Mouse (Mus musculus): ENCODE measurements at regions not wholly inside any gene's neighbourhood (a gene's known extent, or its start where the extent isn't known, plus 50 kb on each side); places are given as distances from the start of the nearest gene placed in this dataset.

GRCm38 (mm10) chr3:155381910-155382309 lies 288.7 kb downstream of the Lrriq3 start:
- DNase-seq (ENCODE audit: low spot score), result peak; percentile 14
- WGBS, result 55% methylated on average over 4 of the region's 4 CpGs
- Histone ChIP-seq H3K4me3 (ENCODE audit: low read length) (no peak overlapping the region), H3K9ac (replicated peaks; ENCODE audit: low read length) (no peak overlapping the region), H3K4me1 (ENCODE audit: insufficient read depth, low read length) (no peaks in the 10 kb centered on the region), H3K27me3 (ENCODE audit: insufficient read depth, low read length) (no peaks in the 10 kb centered on the region), H3K9me3 (ENCODE audit: low read length) (no peaks in the 10 kb centered on the region), H3K27ac (no peak overlapping the region), H3K36me3 (ENCODE audit: insufficient read depth, low read length) (no peaks in the 10 kb centered on the region), H3K4me2 (ENCODE audit: low read depth, low read length) (no peak overlapping the region)
- TF ChIP-seq CTCF (IDR thresholded peaks at IDR 0.05; ENCODE audit: low read depth), result no peak
- no peak for ATAC-seq

DNA sequence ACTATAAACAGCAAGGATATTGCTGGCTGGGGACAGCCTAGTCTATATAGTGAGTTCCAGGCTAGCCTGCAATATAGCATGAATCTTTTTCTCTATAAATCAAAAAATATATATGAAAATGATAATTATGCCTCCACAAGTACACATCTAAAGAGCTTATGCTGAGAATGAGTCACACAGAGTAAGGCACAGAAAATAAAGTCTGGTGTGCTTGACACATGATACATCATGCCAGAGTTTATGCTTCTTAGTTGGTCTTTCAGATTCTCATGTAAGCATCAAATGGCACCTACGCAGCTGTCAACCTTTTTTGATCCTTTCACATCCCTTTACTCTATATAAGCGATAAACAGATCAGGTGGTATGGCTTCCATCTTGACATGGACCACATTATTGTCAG lies 289.6 kb downstream of the Lrriq3 start:
- ATAC-seq (no peak), DNase-seq (ENCODE audit: low spot score) (no peak)
- no peak for TF ChIP-seq CTCF (IDR thresholded peaks at IDR 0.05; ENCODE audit: low read depth)
- Histone ChIP-seq H3K27ac (no peak overlapping the region), H3K4me2 (ENCODE audit: low read depth, low read length) (no peak overlapping the region), H3K27me3 (ENCODE audit: insufficient read depth, low read length) (no peaks in the 10 kb centered on the region), H3K9ac (replicated peaks; ENCODE audit: low read length) (no peak overlapping the region), H3K4me3 (ENCODE audit: low read length) (no peak overlapping the region), H3K9me3 (ENCODE audit: low read length) (no peaks in the 10 kb centered on the region), H3K4me1 (ENCODE audit: insufficient read depth, low read length) (no peaks in the 10 kb centered on the region), H3K36me3 (ENCODE audit: insufficient read depth, low read length) (no peaks in the 10 kb centered on the region)
- WGBS, result 80% methylated on average over 2 of the region's 2 CpGs

- 89% methylated on average over 5 of the region's 5 CpGs for WGBS
- H3K27ac ChIP-seq, result no peak overlapping the region
- DNase-seq (ENCODE audit: low spot score), result no peak
- H3K36me3 ChIP-seq (ENCODE audit: insufficient read depth, low read length), result no peaks in the 10 kb centered on the region
- no peak overlapping the region for H3K4me3 ChIP-seq (ENCODE audit: low read length)
- no peak for ATAC-seq
- no peaks in the 10 kb centered on the region for H3K9me3 ChIP-seq (ENCODE audit: low read length)
- H3K27me3 ChIP-seq (ENCODE audit: insufficient read depth, low read length), result no peaks in the 10 kb centered on the region
- H3K4me1 ChIP-seq (ENCODE audit: insufficient read depth, low read length), result no peaks in the 10 kb centered on the region
- no peak for TF ChIP-seq CTCF (IDR thresholded peaks at IDR 0.05; ENCODE audit: low read depth)
- H3K4me2 ChIP-seq (ENCODE audit: low read depth, low read length), result no peak overlapping the region
- H3K9ac ChIP-seq (replicated peaks; ENCODE audit: low read length), result no peak overlapping the region
Measured at GRCm38 (mm10) chr3:155390666-155391065, 297.4 kb downstream of the Lrriq3 start.

DNA sequence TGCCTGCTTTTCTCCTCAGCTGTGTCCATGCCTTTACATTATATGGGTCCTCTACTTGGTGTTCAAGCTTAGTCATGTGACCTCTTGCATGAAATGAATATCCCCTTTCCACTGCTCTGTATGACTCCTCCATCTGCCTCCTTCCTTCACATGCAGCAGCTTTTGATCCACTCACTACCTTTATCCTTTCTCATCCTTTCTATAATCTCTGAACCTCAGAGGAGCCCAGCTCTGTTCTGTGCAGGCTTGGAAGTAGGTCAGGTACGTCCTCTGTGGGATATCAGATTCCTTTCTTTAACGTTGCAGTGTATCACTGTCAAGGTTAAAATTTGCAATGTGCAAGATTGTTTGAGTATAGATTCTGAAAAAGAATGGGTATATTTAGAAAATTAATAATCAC lies 302.9 kb downstream of the Lrriq3 start:
- H3K4me1 ChIP-seq (ENCODE audit: insufficient read depth, low read length), result no peaks in the 10 kb centered on the region
- no peak for DNase-seq (ENCODE audit: low spot score)

GRCm38 (mm10) chr3:155401763-155402162 lies 308.5 kb downstream of the Lrriq3 start:
- Histone ChIP-seq H3K27me3 (ENCODE audit: insufficient read depth, low read length) (no peaks in the 10 kb centered on the region), H3K9me3 (ENCODE audit: low read length) (no peaks in the 10 kb centered on the region), H3K4me1 (ENCODE audit: insufficient read depth, low read length) (no peaks in the 10 kb centered on the region), H3K4me2 (ENCODE audit: low read depth, low read length) (no peak overlapping the region), H3K4me3 (ENCODE audit: low read length) (no peak overlapping the region), H3K9ac (replicated peaks; ENCODE audit: low read length) (no peak overlapping the region), H3K27ac (no peak overlapping the region), H3K36me3 (ENCODE audit: insufficient read depth, low read length) (no peaks in the 10 kb centered on the region)
- no peak for TF ChIP-seq CTCF (IDR thresholded peaks at IDR 0.05; ENCODE audit: low read depth)
- DNase-seq (ENCODE audit: low spot score) (no peak), ATAC-seq (no peak)
- WGBS, result 67% methylated on average over 1 of the region's 1 CpGs

More for the DNA sequence above, 302.9 kb downstream of the Lrriq3 start:
- Histone ChIP-seq H3K27me3 (ENCODE audit: insufficient read depth, low read length) (no peaks in the 10 kb centered on the region), H3K36me3 (ENCODE audit: insufficient read depth, low read length) (no peaks in the 10 kb centered on the region), H3K4me3 (ENCODE audit: low read length) (no peak overlapping the region), H3K27ac (no peak overlapping the region; the same call in 1 of the 2 replicates), H3K9me3 (ENCODE audit: low read length) (no peaks in the 10 kb centered on the region), H3K4me2 (ENCODE audit: low read depth, low read length) (no peak overlapping the region), H3K9ac (replicated peaks; ENCODE audit: low read length) (no peak overlapping the region)
- no peak for TF ChIP-seq CTCF (IDR thresholded peaks at IDR 0.05; ENCODE audit: low read depth)
- no peak; the same call in 1 of the 2 replicates for ATAC-seq
- WGBS, result 81% methylated on average over 2 of the region's 2 CpGs

- WGBS, result 14% methylated on average over 2 of the region's 2 CpGs
- Histone ChIP-seq H3K4me2 (ENCODE audit: low read depth, low read length) (no peak overlapping the region), H3K9me3 (ENCODE audit: low read length) (no peaks in the 10 kb centered on the region), H3K9ac (replicated peaks; ENCODE audit: low read length) (no peak overlapping the region), H3K4me3 (ENCODE audit: low read length) (no peak overlapping the region), H3K27ac (no peak overlapping the region), H3K4me1 (ENCODE audit: insufficient read depth, low read length) (no peaks in the 10 kb centered on the region), H3K36me3 (ENCODE audit: insufficient read depth, low read length) (no peaks in the 10 kb centered on the region), H3K27me3 (ENCODE audit: insufficient read depth, low read length) (no peaks in the 10 kb centered on the region)
- no peak for TF ChIP-seq CTCF (IDR thresholded peaks at IDR 0.05; ENCODE audit: low read depth)
- DNase-seq (ENCODE audit: low spot score) (peak; percentile 20), ATAC-seq (no peak)
Measured at GRCm38 (mm10) chr3:155408907-155409306, 315.7 kb downstream of the Lrriq3 start.

DNA sequence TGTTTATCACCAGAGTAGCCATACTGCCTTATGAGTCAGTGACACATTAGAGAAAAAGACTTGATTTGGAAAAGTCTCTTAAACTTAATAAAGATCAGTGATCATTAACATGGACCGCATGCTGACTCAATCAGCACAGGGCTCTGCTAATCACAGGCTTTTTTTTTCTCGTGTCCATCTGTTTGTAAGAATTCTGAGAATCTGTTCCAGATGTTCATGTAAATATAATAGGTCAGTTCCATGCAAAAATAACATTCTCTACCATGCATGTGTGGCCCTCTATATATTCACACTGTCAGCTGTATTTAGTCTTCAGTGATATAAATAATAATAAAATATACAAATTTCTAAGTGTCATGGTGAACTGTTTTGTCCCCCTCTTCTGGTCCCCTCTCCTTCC lies 316.1 kb downstream of the Lrriq3 start:
- Histone ChIP-seq H3K4me3 (ENCODE audit: low read length) (no peak overlapping the region), H3K9me3 (ENCODE audit: low read length) (no peaks in the 10 kb centered on the region), H3K9ac (replicated peaks; ENCODE audit: low read length) (no peak overlapping the region), H3K4me2 (ENCODE audit: low read depth, low read length) (no peak overlapping the region), H3K27ac (no peak overlapping the region), H3K27me3 (ENCODE audit: insufficient read depth, low read length) (no peaks in the 10 kb centered on the region), H3K36me3 (ENCODE audit: insufficient read depth, low read length) (no peaks in the 10 kb centered on the region), H3K4me1 (ENCODE audit: insufficient read depth, low read length) (no peaks in the 10 kb centered on the region)
- ATAC-seq (no peak), DNase-seq (ENCODE audit: low spot score) (no peak)
- TF ChIP-seq CTCF (IDR thresholded peaks at IDR 0.05; ENCODE audit: low read depth), result no peak
- WGBS, result 66% methylated on average over 2 of the region's 2 CpGs
